Mouse (Mus musculus) kidney, postnatal 25 days (tissue): ENCODE measurements at regions not wholly inside any gene's neighbourhood (a gene's known extent, or its start where the extent isn't known, plus 50 kb on each side); places are given as distances from the start of the nearest gene placed in this dataset.

Source experiments
- DNase-seq, 2 experiments: peaks; one replicate each; pipeline ENCODE4 v3.0.0; 2021; ENCODE audit warnings: mixed read lengths in 2 of 2

- no peak for DNase-seq
Measured at GRCm38 (mm10) chrX:14091661-14092060, 119.3 kb upstream of the H2al1n start.

- DNase-seq, result no peak
Measured at GRCm38 (mm10) chrX:14133571-14133970, 77.4 kb upstream of the H2al1n start.

- DNase-seq, result no peak
Measured at GRCm38 (mm10) chrX:14134600-14134999, 76.3 kb upstream of the H2al1n start.

GRCm38 (mm10) chrX:14138481-14138880 lies 72.5 kb upstream of the H2al1n start:
- DNase-seq, result peak in 1 of 2 experiments; percentile 2
